Mouse (Mus musculus) left cerebral cortex, adult 11 months (tissue): Measurements from ENCODE around the gene Oas1g.
"Not testable (repeated sequence)": the region's sequence is repeated elsewhere in the genome, so short reads cannot be mapped to it uniquely, and the experiment has no call there.

Source experiments
- DNase-seq: peaks from one replicate; pipeline ENCODE4 v3.0.0; 2022; ENCODE audit warnings: low spot score

Gene Oas1g

DNA sequence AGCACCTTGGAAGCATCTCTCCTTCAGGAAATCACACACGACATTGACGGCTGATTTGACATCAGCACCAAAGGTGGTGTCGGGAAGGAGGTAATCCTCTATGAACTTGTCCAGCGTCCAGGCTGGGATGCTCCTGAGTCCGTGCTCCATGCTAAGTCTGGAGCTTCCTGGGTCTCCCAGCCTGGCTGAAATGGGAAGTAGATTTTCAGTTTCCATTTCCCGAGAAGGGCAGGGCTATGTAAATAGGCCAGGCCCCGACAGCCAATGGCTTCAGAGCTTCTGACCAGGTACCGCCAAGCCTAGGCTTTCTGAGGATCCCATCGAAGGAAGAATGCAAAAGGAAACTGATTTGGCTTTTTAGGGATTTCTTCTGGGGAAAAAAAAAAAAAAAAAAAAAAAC, at the start of gene Oas1g:
Gene Oas1g, minus strand, starts transcription at position 201 of the 400 bp plus-strand sequence.
- not testable (repeated sequence) for DNase-seq

DNA sequence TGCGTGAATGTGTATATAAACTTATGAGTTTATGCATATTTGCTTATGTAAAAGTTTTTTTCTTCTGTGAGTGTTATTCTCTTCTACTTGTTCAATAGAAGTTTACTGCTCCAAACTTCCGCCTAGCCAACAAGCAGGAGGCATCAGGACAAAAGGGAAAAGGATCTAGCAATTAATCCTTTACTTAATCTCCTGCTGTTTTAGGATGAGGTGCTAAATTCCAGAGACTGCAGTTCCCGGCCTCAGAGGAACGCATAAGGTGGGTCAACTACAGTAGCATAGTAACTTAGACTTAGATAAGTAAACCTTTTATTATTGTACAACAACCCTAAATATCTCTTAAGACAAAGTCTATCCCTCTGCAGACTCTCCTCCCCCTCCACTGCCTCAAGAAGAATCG, 46.6 kb upstream of the Oas1g start:
- DNase-seq: no peak

DNA sequence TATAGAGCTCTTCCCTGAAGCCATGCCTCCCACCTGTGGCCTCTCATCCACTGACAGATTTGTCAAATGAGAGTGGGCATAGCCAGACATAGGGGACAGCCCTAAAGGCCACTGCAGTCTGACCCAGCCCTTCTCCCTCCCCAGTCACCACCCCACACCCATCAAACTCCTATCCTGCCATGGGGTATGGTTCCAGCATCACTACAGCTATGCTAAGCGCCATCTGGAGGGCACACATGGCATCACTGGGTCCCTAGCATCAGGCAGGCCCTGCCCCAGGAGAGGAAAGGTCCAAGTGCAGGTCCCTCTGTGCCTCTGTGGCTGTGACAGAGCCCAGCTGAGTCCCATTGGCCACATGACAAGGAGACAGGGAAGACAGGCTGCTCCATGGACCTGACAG, 39.6 kb upstream of the Oas1g start:
- no peak for DNase-seq

DNA sequence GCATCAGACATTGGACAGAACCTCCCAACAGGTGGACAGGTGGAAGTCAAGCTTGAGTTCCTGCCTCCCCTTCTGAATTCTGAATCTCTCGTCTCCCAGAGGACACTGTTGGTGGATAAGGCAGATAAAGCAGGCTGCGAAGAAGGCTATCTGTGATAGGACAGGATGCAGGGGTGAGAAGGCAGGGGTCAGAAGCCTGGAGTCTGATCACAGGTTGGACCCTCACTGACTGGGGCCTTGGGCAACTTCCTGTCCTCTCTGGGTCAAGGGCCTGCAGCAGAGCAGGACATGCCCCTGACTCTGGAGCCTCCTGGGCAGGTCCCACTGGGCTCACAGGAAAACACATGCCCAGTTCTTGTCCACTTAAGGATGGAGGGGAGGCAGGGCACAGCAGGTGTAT, 38.9 kb upstream of the Oas1g start:
- not testable (repeated sequence) for DNase-seq

DNA sequence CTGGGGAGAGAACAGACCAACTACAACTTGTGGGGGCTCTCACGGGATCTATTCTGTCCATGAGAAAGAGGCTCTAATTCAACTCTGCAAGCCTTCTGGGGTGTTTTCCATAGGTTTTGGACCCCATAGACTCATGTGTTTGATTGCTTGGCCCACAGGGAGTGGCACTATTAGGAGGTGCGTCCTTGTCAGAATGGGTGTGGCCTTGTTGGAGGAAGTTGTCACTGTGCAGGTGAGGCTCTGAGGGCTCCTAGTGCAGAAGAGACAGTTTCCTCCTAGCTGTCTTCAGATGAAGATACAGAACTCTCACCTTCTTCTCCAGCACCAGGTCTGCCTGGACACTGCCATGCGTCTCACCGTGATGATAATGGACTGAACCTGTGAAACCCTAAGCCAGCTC, 37.1 kb upstream of the Oas1g start:
- not testable (repeated sequence) for DNase-seq

DNA sequence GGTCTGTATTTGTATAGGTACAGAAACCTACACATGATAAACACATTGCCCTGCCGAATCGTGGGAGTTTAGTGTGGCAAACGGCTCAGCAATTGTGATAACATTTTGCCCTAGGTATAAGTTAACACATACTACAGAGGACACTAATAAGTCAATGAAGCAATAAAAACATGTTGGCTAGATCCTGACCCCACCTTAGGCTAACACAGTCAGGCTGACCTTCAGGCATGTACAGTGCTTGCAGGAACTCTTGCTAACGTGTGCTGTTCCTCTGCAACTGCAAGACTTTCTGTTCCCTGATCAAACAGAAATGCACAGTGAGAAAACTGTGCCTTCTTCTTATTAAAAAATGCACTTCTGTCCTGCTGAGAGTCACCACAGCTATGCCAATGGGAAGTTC, 36.6 kb upstream of the Oas1g start:
- no peak for DNase-seq

DNA sequence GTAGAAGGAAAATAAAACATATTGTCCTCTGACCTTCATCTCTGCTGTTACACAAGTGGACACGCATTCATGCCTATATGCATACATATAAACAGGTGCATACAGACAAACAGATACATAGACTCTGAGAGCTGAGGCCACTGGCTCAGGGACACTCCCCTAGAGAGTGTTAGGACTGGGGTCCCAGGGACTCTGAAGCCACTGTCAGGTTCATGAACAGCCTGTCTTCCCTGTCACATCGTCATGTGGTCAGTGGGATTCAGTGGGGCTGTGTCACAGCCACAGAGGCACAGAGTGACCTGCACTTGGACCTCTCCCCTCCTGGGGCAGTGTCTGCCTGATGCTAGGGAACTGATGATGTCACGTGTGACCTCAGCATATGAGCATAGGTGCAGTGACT, 32.9 kb upstream of the Oas1g start:
- DNase-seq: no peak

DNA sequence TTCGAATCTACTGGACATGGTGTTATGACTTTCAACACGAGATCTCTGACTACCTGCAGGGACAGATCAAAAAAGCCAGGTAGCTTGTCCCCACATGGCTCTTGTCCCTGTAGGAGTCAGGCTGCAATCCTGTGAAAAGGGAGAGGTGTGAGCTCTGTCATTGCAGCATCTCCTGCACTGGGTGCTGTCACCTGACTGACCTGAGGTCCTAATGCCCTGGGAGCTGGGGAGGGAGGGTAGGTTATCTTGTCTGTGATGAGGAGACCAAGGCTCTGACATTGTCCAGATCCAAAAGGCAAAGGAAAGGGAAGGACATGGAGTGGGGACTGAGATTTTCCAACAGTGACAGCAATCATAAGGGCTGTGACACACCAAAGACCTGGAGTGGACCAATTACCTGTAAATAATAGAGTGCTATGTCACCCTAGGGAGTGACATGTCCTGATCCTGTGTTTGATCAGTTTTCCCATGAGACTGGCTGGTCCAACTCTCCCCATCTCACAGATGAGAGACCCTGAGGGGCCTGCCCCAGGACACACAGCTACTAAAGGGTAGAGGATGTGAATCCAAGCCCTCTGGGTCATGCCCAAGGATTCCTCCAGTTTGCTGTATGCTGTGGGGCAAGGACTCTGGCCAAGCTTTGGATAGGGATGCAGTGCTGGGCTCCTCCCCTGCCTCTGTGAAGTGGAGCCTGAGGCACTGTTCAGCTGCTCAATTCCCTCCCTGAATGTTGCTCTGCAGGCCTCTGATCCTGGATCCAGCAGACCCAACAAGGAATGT, 31.9 kb upstream of the Oas1g start:
- not testable (repeated sequence) for DNase-seq

DNA sequence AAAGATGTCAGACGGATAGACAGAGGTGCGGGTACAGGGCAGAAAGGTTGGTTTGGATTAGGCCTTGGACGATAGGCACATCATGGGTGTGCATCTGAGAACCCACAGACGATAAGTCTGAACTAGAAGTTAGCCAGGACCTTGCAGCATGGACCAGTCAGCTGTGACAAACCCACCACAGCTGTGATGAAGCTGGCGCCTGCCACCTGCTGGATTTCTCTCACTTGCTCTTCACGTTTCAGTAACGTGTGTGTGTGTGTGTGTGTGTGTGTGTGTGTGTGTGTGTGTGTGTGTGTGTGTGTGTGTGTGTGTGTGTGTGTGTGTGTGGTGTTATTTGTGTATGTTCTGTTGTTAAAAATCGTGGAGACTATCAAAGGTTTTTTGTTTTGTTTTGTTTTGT, 26.8 kb upstream of the Oas1g start, which contains the start of gene Oas1d:
Gene Oas1d, plus strand, starts transcription at position 333 of the 400 bp plus-strand sequence.
- not testable (repeated sequence) for DNase-seq

DNA sequence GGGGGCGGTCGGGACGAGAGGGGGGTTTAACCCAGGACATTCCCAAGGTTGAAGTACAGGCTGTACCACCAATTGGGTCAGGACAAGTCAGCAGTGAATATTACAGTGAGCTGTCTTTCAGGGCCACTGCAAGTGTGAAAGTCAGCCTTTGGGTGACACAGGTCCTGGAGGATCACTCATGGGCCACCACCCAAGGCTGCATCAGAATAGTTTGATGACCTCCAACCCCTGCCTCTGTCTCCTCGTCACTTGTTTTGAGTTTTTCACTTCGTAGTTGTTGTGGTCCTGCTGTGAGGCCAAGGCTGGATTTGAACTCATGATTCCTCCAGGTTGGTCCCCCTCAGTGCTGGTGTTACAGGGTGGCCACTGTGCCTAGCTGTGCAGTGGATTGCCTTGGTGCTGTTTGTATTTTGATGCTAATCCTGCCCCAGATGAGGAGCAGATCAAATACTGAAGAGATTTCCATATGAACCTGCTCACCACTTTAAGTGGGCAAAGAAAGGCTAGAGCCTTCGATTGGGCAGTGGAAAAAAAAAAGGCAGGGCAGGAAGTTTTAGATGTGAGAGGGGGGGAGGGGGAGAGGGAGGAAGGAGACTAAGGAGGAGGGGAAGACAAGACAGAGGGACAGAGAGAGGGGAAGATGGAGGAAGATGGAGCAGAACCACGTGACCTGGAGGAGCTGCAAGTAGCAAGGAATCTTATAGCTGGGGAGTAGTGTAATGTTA, 20.9 kb upstream of the Oas1g start:
- no peak for DNase-seq

DNA sequence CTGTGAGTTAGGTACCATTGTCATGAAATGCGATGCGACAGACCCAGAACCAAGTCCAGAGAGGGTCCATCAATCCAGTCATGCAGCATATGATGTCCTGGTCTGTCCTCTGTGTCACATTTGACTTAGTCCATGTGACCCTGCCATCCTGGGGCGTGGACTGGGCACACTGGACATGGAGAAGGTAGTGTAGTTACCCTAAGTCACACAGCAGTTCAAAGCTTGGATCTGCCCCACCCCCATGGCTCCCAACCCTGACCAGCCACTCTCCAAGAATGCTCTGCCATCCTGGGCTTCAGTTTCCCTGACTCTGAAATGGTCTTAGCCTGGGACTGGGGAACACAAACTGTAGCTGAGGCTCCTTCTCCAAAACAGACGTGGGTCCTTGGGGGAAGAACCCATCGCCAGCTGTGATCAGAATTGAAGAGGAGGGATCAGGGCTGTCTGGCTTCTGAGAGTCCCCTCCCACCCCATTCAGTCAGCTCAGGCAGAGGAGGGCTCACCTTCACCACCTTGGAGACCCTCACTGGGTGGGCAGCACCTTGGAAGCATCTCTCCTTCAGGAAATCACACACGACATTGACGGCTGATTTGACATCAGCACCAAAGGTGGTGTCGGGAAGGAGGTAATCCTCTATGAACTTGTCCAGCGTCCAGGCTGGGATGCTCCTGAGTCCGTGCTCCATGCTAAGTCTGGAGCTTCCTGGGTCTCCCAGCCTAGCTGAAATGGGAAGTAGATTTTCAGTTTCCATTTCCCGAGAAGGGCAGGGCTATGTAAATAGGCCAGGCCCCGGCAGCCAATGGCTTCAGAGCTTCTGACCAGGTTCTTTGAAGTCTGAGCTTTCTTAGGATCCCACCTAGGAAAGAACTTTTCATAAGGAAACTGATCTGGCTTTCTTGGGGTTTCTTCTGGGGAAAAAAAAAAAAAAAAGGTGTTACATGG, 19.6 kb upstream of the Oas1g start, which contains the start of gene Oas1a:
Gene Oas1a, minus strand, starts transcription at position 731 of the 943 bp plus-strand sequence.
- not testable (repeated sequence) for DNase-seq

DNA sequence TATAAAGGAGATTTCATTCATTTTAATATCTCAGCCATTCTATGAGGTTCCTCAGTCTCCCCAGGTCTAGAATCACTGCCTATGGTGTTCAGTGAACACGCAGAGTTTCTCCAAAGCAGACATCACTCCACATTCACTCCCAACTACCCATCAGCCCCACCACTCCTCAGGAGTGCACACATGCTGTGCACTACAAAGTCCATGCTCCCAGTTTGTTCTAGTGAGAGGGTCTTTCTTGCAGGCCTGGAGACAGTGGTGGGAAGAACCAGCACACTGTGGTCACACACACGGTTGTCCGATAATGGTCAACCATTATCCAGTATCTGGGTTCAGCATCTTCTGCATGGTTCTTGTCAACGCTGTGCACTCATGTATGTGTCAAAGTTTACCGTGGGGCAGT, 14.6 kb upstream of the Oas1g start:
- no peak for DNase-seq

DNA sequence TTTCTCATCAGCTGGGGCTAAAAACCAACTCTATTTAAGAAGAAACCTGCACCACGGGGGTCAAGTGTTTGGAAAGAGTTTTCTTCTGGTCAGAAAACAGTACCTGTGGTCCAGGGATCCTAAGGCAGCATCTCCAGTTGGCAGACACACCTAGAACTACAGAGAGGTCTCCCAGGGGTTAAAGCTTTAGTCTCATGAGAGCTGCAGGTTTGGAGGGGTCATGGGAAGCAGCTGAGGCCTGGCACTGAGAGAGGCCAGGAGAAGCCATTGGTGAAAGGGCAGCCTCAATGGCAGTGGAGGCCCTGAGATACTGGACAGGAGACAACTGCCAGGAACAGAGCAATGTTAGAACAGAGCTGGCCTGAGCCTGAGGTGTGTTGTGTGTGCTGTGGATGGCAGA, 13.3 kb upstream of the Oas1g start:
- no peak for DNase-seq

DNA sequence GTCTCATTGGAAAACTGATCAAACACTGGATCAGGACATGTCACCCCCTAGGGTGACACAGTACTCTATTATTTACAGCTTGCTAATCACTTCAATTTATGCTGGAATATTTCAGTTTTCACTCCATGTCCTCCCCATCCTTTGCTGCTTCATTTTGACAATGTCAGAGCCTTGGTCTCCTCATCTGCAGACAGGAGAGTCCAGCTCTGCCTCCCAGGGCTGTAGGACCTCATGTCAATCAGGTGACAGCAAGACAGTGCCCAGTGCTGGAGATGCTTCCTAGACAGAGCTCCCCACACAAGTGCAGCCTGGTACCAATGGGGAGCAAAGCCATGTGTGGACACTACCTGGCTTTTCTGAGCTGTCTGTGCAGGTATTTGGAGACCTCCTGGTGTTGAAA, 11.3 kb upstream of the Oas1g start:
- no peak for DNase-seq

DNA sequence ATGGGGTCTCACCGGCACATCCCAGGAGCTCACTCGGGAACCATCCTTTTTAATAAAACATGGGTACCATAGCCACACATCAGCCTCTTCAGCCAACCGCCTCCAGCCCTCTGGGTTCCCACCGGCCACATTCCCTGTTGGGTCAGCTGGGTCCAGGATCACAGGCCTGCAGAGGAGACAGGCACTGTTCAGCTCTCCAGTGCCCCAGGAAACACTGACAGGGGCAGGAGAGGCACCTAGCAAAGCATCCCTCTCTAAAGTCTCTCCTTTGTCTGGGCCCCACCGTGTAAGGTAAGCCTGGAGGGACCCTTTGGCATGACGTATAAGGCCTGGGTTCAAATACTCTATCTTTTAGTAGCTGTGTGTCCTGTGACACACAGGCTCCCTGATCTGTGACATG, 10.9 kb upstream of the Oas1g start:
- DNase-seq: no peak

DNA sequence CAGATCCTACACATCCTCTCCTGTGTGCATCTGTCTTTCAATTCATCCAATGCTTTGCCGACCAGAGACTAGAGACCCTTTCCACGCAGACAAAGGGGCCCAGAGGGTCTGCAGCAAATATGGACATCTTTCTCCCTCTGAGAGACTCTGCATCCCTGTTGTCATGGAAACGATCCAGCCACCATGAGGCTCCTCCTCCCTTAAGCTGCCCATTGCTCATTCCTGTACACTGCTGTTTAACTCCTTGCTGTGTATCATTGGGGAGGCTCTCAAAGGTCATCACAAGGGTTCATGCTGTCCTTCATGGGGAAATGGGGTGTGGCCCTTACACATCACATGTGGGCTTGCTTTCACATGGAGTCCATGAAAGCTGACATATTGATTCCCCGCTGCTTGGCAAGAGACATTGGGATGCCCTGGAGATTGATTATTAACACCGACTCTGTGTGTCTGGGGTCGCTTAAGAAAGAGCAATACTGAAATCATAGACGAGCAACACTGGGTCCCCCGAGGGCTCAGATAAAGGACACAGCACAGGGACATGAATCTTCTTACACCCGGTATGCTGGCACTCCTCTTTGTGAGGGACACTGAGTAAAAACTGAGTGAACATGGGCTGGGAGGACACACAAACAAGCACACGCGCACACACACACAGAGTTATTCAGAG, 8.0 kb upstream of the Oas1g start:
- DNase-seq: no peak

DNA sequence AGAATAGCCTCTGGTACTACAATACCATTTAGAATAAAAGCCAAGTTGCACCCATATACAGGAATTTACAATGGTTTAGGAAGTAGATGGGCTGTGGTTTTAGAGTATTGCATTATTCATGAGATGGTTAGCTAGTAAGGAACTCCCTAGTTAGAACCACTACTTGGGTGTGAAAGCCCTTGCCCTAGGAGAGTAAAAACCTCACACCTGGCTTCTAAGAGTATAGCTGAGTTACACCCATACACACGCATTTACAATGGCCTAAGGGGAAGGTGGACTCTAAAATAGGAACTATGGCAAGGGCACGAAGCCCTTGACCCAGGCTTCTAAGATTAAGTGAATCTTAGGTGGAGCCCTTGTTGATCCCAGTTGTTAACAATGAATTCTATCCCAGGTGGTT, 7.3 kb upstream of the Oas1g start:
- not testable (repeated sequence) for DNase-seq

DNA sequence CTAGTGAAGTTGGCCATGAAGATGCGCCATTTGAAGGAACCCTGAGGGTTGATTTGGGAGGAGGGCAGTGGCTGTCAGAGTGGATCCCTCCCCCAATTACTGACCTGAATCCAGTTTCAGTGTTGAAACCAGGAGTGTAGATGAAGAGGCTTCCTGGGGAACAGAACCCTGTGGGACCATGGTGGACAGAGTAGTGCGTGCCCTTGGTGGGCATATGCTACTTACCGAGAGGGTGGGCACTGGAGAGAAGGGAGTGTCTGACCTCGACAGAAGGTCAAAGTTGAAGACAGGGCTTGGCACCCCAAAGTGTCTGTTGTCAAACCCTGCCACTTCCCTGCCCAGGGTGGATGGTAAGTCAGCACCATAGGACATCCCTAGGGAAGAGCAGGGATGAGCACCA, 6.5 kb upstream of the Oas1g start:
- DNase-seq: not testable (repeated sequence)

DNA sequence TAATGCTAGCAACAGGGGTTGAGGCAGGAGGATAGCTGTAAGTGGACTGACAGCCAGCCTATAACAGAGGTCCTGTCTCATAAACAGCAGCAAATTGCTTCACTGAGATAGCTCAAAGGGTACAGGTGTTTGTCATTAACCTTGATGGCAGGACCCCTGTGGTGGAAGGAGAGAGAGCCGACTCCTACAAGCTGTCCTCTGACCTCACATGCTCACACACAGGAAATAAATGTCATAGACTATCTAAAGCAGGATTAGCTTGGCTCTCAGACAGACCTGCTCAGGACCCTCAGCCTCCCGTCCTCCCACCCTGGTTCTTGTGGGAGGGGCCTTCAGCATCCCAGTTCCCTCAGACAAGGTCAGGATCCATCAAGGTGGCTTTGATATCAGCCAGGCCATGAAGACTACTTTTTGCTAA, 4.8 kb upstream of the Oas1g start:
- no peak for DNase-seq

DNA sequence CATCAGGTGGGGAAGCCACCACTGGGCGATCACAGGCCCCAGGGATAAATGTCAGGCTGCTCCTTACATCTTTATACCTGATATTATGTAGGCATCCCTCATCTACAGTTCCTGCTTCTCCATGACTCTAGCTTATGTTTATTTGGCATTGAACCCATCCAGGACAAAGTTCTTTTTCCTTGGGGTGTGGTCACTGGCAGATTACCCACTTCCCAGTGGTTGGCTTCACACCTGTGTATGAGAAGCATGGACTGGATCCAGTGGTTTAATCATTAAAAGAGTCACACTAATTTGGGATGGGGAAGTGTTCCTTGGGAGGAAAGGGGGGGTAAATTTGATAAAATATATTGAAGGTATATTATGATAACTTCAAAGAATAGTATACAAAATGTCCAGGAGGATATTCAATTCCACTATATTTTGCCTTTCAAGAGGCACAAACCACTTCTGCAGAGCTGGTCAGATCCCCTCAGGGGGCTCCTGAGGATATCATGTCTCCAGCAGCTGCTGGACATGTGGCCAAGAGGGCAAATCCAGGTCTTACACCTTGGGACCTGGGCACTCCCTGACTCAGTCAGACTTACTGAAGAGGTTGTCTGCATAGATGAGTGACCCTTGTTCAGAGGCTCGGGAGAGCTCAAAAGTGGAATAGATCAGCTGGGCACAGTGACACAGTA, 4.3 kb upstream of the Oas1g start:
- DNase-seq: not testable (repeated sequence)

DNA sequence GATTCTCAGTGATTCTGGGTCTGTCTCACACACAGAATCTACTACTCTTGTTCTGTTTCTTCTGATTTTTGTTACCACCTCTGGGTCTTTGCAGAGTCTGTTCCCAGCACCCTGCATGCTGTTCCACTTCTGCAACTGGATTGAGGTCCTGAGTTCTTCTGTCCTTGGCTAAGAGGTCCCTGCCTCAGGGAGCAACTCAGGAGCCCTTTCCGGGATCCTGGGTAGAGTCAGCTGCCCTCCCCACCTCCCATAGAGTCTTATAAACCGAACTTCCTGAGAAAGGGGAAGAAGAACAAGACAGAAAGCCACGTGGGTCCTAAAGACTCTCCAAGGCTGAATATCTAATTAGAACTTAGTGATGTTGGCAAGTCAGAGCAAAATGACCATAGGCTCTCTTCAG, 3.6 kb upstream of the Oas1g start:
- no peak for DNase-seq
